Mouse (Mus musculus): ENCODE results near the gene Cped1. TPM values are rescaled to one million over a fixed set of nuclear protein-coding genes. Genes with fewer than 3 reads are reported as not detected.
A peak's percentile ranks its signal among the peaks of the same experiment; 100 is the strongest.

The Cped1 gene
- polyA plus RNA-seq, 1 experiment from 2014 or later: 23.0 TPM

- Histone ChIP-seq H3K9me3 (replicated peaks; ENCODE audit: low read length) (no peaks in the 10 kb centered on the region), H3K27me3 (ENCODE audit: insufficient read depth, low read length) (no peaks in the 10 kb centered on the region), H3K4me3 (replicated peaks; ENCODE audit: low read depth, low read length) (no peak overlapping the region), H3K4me1 (replicated peaks; ENCODE audit: insufficient read depth, low read length) (no peaks in the 10 kb centered on the region), H3K9ac (ENCODE audit: low read depth, low read length) (no peak overlapping the region), H3K27ac (no peak overlapping the region; the same call in 1 of the 2 replicates), H3K36me3 (ENCODE audit: insufficient read depth, low read length) (no peaks in the 10 kb centered on the region), H3K4me2 (ENCODE audit: low read length) (peak overlapping the region; percentile 23; the same call in 1 of the 2 replicates)
- DNase-seq (ENCODE audit: low spot score): no peak
- no peak for TF ChIP-seq CTCF (IDR thresholded peaks at IDR 0.05; ENCODE audit: low read depth)
- WGBS: 42% methylated on average over 9 of the region's 9 CpGs
- ATAC-seq (replicated peaks; ENCODE audit: low FRiP score, low read depth): no peak
Measured at GRCm38 (mm10) chr6:22026761-22027594, 41.3 kb downstream of the Cped1 start.

- no peaks in the 10 kb centered on the region for H3K27me3 ChIP-seq (ENCODE audit: insufficient read depth, low read length)
- ATAC-seq (replicated peaks; ENCODE audit: low FRiP score, low read depth) (no peak), DNase-seq (ENCODE audit: low spot score) (no peak)
- H3K9me3 ChIP-seq (replicated peaks; ENCODE audit: low read length): no peaks in the 10 kb centered on the region
- WGBS: 92% methylated on average over 2 of the region's 2 CpGs
- H3K36me3 ChIP-seq (ENCODE audit: insufficient read depth, low read length): no peaks in the 10 kb centered on the region
- no peak overlapping the region for H3K4me2 ChIP-seq (ENCODE audit: low read length)
- H3K9ac ChIP-seq (ENCODE audit: low read depth, low read length): no peak overlapping the region
- no peaks in the 10 kb centered on the region for H3K4me1 ChIP-seq (replicated peaks; ENCODE audit: insufficient read depth, low read length)
- no peak overlapping the region for H3K27ac ChIP-seq
- H3K4me3 ChIP-seq (replicated peaks; ENCODE audit: low read depth, low read length): no peak overlapping the region
- TF ChIP-seq CTCF (IDR thresholded peaks at IDR 0.05; ENCODE audit: low read depth): no peak
Measured at GRCm38 (mm10) chr6:22027854-22028253, 42.1 kb downstream of the Cped1 start.

DNA sequence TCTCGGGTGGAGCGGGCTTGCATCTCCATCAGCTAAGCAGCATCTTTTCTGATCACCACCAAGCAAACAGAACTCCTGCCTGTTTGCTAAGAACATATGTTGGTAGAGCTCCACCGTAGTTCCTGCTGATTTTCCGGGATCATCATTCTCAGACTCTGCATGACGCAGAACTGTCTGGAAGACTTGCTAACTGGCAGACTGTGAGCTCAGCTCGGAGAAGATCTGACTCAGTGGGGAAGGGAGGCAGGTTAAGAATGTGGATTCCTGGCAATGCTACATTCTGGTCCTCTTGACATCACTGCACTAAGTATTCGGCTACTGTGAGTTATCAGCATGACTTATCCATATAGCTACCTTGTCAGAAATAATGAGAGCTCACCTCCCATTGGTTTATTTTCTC, 44.7 kb downstream of the Cped1 start:
- Histone ChIP-seq H3K9me3 (replicated peaks; ENCODE audit: low read length) (no peaks in the 10 kb centered on the region), H3K27me3 (ENCODE audit: insufficient read depth, low read length) (no peaks in the 10 kb centered on the region), H3K9ac (ENCODE audit: low read depth, low read length) (no peak overlapping the region), H3K27ac (no peak overlapping the region), H3K36me3 (ENCODE audit: insufficient read depth, low read length) (no peaks in the 10 kb centered on the region), H3K4me2 (ENCODE audit: low read length) (no peak overlapping the region), H3K4me3 (replicated peaks; ENCODE audit: low read depth, low read length) (no peak overlapping the region), H3K4me1 (replicated peaks; ENCODE audit: insufficient read depth, low read length) (no peaks in the 10 kb centered on the region)
- 87% methylated on average over 7 of the region's 7 CpGs for WGBS
- DNase-seq (ENCODE audit: low spot score): no peak
- TF ChIP-seq CTCF (IDR thresholded peaks at IDR 0.05; ENCODE audit: low read depth): no peak
- ATAC-seq (replicated peaks; ENCODE audit: low FRiP score, low read depth): no peak

GRCm38 (mm10) chr6:22033188-22033587, 47.5 kb downstream of the Cped1 start:
- DNase-seq (ENCODE audit: low spot score): no peak
- no peak for TF ChIP-seq CTCF (IDR thresholded peaks at IDR 0.05; ENCODE audit: low read depth)
- H3K27ac ChIP-seq: no peak overlapping the region
- no peak overlapping the region for H3K9ac ChIP-seq (ENCODE audit: low read depth, low read length)
- H3K4me3 ChIP-seq (replicated peaks; ENCODE audit: low read depth, low read length): no peak overlapping the region
- H3K36me3 ChIP-seq (ENCODE audit: insufficient read depth, low read length): no peaks in the 10 kb centered on the region
- no peaks in the 10 kb centered on the region for H3K9me3 ChIP-seq (replicated peaks; ENCODE audit: low read length)
- WGBS: 56% methylated on average over 4 of the region's 4 CpGs
- no peaks in the 10 kb centered on the region for H3K4me1 ChIP-seq (replicated peaks; ENCODE audit: insufficient read depth, low read length)
- no peak overlapping the region for H3K4me2 ChIP-seq (ENCODE audit: low read length)
- ATAC-seq (replicated peaks; ENCODE audit: low FRiP score, low read depth): no peak
- no peaks in the 10 kb centered on the region for H3K27me3 ChIP-seq (ENCODE audit: insufficient read depth, low read length)

- no peaks in the 10 kb centered on the region for H3K9me3 ChIP-seq (replicated peaks; ENCODE audit: low read length)
- WGBS: 65% methylated on average over 6 of the region's 6 CpGs
- no peak overlapping the region for H3K4me3 ChIP-seq (replicated peaks; ENCODE audit: low read depth, low read length)
- DNase-seq (ENCODE audit: low spot score): no peak
- ATAC-seq (replicated peaks; ENCODE audit: low FRiP score, low read depth): no peak
- TF ChIP-seq CTCF (IDR thresholded peaks at IDR 0.05; ENCODE audit: low read depth): no peak
- no peak overlapping the region for H3K9ac ChIP-seq (ENCODE audit: low read depth, low read length)
- H3K27ac ChIP-seq: no peak overlapping the region
- no peaks in the 10 kb centered on the region for H3K36me3 ChIP-seq (ENCODE audit: insufficient read depth, low read length)
- H3K4me1 ChIP-seq (replicated peaks; ENCODE audit: insufficient read depth, low read length): no peaks in the 10 kb centered on the region
- H3K4me2 ChIP-seq (ENCODE audit: low read length): no peak overlapping the region
- H3K27me3 ChIP-seq (ENCODE audit: insufficient read depth, low read length): no peaks in the 10 kb centered on the region
Measured at GRCm38 (mm10) chr6:22035408-22035807, 49.7 kb downstream of the Cped1 start.

DNA sequence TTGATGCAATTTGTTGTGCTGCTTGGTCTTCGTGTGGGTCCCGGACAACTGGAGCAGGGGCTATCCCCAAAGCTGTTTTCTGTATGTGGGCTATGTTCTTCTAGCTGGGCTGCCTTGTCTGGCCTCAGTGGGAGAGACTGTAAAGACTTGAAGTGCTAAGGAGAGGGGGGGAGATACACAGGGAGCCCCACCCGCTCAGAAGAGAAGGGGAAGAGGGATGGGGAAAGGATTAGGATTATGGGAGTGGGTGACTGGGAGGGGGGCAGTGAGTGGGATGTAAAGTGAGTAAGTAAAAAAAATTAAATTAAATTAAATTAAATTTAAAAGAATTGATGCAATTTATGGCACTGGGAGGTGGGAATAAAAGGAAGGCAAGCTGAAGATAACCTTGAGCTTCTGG, 50.2 kb downstream of the Cped1 start:
- ATAC-seq (replicated peaks; ENCODE audit: low FRiP score, low read depth): no peak
- whole genome bisulfite sequencing: 87% methylated on average over 3 of the region's 3 CpGs
- no peak overlapping the region for H3K4me3 ChIP-seq (replicated peaks; ENCODE audit: low read depth, low read length)
- no peaks in the 10 kb centered on the region for H3K4me1 ChIP-seq (replicated peaks; ENCODE audit: insufficient read depth, low read length)
- H3K27me3 ChIP-seq (ENCODE audit: insufficient read depth, low read length): no peaks in the 10 kb centered on the region
- no peak overlapping the region for H3K4me2 ChIP-seq (ENCODE audit: low read length)
- H3K9me3 ChIP-seq (replicated peaks; ENCODE audit: low read length): no peaks in the 10 kb centered on the region
- DNase-seq (ENCODE audit: low spot score): no peak
- no peaks in the 10 kb centered on the region for H3K36me3 ChIP-seq (ENCODE audit: insufficient read depth, low read length)
- no peak overlapping the region for H3K9ac ChIP-seq (ENCODE audit: low read depth, low read length)
- no peak overlapping the region for H3K27ac ChIP-seq
- no peak for TF ChIP-seq CTCF (IDR thresholded peaks at IDR 0.05; ENCODE audit: low read depth)

All from kidney, postnatal 0 days (tissue).